Mouse (Mus musculus) kidney, adult 9 months (tissue): ENCODE results near the gene Rnf149.

ENCODE experiments used
- DNase-seq: peaks from one replicate; pipeline ENCODE4 v3.0.0; 2022

Rnf149 gene

DNA sequence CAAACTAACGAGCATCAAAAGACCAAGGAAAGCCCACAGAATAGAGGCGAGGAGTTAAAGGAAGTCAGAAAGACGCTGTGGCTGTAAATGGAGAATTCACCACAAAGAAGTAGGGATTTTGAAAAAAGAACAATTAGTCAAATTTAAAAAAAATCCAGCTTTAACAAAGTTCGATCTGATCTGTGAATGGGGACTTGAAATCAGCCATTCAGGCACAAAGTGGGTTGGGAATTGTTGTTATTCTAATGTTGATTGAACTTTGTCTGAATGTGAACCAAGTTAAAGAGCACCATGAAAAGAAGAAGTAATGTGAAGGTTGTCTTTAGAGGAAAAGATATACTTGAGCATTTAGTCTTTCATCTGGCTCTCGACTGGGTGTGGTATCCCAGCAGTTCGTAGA, 48.9 kb downstream of the Rnf149 start:
- no peak for DNase-seq

DNA sequence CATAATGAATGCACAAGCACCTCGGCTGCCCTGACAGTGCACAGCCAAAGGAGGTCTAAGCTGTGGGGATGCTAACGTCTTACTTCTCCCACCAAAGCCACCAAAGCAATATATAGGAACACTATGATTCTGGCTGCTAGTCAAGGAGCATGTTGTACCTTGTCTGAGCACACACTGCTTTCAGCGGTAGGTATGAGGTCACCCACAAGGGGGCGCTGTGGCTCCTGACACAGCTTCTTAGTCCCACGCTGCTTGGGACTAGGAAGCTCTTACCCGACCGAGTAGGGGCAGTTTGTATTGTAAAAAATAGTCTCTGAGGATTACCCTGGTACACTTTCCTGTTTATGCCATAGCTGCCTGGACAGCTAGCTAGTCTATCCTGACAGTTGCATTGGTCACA, 49.8 kb downstream of the Rnf149 start:
- DNase-seq, result peak; percentile 79

DNA sequence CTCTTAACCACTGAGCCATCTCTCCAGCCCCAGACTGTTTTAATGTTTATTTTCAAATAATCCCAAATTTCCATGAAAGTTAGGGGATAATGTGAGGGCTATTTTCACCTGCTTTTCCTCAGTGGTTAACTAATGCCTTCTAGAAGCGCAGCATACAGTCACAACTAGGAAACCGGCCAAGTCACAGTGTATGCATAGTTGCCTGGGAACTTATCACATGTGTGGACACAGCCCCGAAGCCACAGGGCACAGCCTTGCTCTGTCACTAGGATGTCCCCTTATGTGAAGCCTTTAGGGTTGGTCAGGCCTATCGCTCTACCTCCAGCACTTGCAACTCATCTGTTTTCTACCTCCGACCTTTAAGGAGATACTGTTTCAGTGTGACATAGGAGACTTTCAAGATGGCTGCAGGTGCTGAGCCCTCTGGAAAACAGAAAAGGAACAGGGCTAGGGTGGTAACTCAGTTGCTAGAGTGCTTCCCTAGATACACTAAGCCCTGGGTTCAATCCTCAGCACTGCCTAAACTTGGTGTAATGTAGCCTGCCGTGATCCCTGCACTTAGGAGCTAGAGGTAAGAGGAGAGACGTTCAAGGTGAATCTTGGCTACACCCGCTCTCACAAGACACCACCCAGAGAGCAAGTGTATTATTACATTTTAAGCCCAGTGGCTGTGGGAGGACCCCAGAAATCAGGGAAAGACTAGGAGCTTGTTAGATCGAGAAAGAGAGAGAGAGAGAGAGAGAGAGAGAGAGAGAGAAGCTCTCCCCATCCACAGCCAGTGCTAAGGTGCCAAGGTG, 50.6 kb downstream of the Rnf149 start:
- DNase-seq, result no peak

DNA sequence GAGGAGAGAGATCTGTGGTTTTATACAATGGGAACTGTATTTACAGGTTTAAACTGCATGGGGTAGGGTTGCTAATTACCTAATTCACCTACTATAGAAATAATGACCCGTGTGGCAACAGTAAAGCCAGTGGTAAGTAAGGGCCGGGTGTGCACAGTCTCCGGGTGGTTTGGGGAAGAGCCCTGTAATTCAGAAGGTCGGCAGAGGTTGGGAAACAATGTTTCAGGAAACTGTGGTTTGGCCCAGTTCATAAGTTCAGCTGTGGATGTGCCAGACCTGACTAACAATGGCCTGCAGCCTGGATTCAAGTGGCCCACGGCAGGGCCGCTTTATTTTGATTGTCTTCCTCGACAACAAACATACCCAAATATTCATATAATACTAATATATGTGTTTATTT, 51.4 kb downstream of the Rnf149 start:
- DNase-seq, result no peak

DNA sequence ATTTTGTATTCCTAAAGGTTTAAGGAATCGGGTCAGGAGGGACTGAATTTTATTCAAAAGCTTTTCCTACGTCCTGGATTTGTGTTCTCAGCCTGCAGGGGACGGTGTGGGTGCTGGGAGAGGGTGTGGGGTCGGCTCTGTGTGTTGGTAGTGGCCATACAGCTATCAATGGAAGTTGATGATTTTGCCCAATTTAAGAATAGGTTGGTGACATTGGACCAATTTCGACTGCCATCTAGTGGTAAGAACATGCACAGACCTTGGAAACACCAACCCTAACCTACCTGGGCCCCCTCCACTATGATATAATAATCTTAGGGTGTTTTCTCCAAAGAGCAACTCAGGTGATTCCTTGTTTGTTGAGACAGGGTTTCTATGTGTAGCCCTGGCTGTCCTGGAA, 54.7 kb downstream of the Rnf149 start:
- peak; percentile 60 for DNase-seq

DNA sequence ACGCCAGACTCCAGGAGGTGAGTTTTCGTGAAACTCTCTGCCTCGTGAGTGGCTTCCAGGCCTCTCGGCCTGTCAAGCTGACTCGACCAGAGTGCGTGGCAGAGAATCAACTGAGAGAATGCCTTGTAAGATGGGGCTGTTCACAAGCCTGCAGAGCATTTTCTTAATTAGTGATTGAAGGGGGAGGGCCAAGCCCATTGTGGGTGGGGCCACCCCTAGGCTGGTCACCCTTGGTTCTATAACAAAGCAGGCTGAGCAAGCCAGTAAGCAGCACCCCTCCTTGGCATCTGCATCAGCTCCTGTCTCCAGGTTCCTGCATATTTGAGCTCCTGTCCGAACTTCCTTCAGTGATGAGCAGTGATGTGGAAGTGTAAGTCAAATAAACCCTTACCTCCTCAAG, 55.9 kb downstream of the Rnf149 start:
- DNase-seq, result no peak

DNA sequence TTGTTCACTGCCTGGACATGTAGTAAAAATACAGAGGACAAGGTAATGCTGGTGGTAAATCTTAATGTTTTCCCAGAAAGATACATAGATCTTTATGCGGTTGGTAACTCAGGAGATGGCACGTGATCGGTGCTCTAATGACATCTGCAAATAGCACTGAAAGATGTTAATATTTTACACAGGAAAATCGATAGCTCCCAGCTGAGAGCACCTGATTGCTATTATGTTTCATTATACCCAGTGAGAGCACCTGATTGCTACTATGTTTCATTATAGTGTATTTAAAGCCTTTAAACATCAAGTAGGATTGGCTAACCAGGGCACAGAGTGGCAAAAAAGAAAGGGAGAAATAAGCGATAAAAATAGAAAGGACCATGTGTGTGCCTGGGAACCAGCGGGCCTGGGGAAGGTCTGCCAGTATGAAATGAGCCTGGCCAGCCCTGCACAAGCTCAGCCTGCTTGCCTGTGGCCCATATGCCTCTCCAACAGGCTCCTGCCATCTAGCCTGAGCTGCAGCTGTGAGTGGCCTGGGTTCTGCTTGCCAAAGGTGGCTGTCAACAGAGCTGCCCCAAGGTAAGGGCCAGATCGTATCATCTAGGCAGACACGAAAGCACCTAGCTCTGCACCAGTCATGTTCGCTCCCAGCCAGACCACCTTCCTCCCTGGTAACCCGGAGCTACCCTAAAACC, 61.8 kb downstream of the Rnf149 start:
- no peak for DNase-seq

DNA sequence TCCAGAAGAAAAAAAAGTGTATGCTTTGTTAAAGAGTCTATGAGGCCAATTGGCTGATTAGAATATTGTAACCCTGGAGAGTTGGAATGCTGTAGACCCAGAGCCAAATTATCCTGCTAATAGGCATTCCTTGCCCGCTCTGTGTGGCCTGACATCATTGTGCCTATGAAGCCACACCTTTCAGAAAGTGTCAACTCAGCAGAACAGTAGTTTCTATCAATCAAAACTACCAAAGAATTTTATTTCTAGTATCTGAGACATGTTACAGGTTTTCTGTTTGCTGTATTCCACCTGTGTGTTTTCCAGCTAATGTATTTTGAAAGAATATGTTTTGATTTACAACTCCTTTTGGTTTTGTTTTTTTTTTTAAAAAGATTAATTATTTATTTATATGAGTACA, 65.0 kb downstream of the Rnf149 start:
- DNase-seq, result no peak

DNA sequence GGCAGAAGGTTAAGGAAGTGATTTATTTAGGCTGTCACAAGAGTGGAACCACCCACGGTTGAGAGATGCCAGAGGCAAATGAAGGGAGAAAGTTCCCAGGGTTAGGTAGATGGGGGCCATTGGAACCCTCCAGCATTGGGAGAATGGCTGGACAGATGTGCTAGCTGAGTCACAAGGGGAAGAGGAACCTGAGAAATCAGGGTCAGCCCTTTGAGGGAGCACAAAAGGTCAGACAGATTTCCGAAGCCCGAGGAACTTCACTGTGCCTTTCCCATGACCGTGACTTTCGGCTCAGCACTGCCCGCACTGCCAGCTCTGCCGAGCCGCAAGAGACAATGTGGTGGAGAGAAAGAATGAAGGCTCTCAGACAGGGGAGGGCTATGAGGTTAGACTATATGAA, 65.4 kb downstream of the Rnf149 start:
- no peak for DNase-seq

DNA sequence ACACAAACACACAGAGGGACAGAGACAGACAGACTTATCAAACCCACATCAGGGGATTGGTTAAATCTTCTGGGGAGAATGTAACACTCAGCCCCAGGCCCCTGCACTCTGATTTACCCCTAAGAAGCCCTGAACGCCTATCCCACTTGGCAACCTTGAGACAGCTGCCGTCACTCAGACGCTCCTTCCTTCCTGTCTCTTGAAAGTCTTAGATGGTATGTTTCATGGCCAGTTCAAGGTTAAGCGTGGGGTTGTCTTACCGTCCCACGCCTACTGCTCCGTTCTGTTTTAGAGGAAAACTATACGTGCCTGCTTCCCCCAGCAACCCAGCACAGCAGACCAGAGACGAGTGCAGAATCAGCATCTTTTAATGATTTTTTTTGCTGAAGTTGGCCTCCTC, 71.6 kb downstream of the Rnf149 start:
- no peak for DNase-seq

DNA sequence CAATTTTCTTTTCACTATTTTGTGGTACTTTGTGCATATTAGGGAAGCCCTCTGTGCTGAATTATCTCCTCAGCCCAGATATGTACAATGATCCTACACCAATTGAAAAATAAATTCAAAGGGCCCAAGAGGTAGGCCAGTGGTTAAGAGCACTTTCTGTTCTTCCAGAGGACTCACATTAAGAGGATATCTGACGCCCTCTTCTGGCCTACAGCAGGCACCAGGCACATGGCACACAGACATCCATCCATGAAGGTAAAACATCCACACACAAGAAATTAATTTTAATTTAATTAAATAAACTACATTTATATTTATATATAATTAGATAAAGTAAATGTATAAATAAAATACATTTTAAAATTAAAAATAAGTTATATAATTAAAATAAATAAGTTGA, 72.9 kb downstream of the Rnf149 start:
- peak; percentile 40 for DNase-seq

DNA sequence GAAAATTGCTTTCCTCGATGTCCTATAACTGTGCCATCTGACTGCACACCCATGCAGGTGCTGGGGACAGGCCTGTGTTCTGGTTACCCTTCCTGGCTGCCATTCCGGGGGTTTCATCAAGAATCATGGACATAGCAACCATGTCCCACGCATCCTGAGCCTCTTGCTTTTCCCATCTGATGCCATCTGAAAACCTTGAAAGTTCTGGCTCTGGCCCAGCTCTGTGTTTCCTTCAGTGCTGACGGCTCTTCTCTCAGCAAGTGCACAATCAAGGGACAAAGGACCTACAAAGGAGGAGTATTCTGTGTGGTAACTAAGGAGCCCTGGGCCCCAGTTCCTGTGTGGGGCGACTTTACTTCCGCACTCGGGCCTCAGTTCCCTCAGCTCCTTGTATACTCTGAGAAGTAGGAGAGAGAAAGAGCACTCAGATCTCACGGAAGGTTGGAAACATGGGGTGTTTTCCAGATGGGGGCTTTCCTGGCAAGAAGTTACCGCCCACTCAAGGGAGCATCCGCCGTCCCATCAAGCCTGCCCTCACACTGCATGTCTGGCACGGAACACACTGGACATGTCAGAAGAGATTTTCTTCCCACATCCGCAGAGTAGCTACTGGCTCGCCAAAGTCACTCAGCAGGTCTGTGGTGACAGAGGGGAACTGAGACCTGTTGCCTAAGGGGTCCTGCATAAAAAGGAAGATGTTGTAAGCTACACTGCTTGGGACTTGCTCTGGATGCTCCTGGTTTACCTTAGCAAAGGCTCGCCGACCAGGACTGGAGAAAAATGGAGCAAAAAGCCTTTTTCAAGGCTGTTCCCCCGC, 74.2 kb downstream of the Rnf149 start:
- DNase-seq, result no peak
